Mouse (Mus musculus): Measurements from ENCODE around the gene Alg11. TPM values are rescaled to one million over a fixed set of nuclear protein-coding genes. Genes with fewer than 3 reads are reported as not detected.

Alg11 gene
- total RNA-seq, 2 experiments from 2014 or later, result 37.6 to 42.8 TPM

- DNase-seq, result no peak
Measured at GRCm38 (mm10) chr8:22079313-22080007, 18.9 kb downstream of the Alg11 start.

GRCm38 (mm10) chr8:22089226-22089625, 28.7 kb downstream of the Alg11 start:
- no peak for DNase-seq

DNA sequence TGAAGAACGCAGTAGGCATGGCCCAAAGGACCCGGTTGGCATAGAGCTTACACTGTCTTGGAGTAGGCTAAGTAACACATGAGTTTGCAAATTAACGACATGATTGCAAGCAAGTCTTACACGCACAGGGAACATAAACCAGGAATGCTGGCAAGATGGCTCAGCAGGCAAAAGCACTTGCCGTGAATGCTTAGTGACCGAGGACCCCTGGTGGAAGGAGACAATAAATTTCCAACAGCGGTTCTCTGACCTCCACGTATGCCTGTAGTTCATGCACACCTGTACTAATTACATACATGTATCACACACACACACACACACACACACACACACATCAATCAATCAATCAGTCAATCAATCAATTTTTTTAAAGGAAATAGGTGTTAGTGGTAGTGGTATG, 31.0 kb downstream of the Alg11 start:
- DNase-seq, result no peak

DNA sequence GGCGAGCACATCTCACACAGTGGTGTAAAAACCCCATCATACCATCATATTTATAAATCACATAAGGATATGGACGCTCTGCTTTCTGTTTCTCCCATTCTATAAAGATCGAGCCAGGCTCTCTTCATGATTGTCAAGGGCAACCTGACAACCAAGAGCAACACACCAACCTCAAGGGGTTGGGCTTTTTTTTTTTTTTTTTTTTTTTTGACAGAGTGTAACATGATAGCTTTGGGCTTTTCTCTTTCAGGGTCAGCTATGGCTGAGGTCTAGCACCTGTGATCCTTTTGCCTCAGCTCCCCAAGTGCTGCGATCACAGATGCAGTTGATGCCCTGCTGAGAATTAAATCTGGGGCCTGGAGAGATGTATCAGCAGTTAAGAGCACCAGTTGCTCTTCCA, 46.5 kb downstream of the Alg11 start:
- no peak for DNase-seq

Other genes starting within 250 kb of the Alg11 start
- not detected for gene Defb50, start 237.2 kb upstream of the Alg11 start, total RNA-seq (2021)
- not detected for gene Defb2, start 220.8 kb upstream of the Alg11 start, total RNA-seq (2021)
- not detected for gene Defb10, start 201.8 kb upstream of the Alg11 start, total RNA-seq (2021)
- gene Defb9, start 175.3 kb upstream of the Alg11 start, total RNA-seq (2021), result not detected
- gene Defb11, start 154.3 kb upstream of the Alg11 start, total RNA-seq (2021), result not detected
- gene Defb15, start 128.0 kb upstream of the Alg11 start, total RNA-seq (2021), result not detected
- not detected for gene Defb35, start 122.4 kb upstream of the Alg11 start, total RNA-seq (2021)
- not detected for gene Defb13, start 114.0 kb upstream of the Alg11 start, total RNA-seq (2021)
- not detected for gene Fam90a1a, start 102.0 kb upstream of the Alg11 start, total RNA-seq (2021)
- gene Ccdc70, start 90.9 kb upstream of the Alg11 start, total RNA-seq (2021), result not detected
- 1 to 10 TPM; 1.9 to 2.1 TPM for gene Atp7b, start 416 bp upstream of the Alg11 start, total RNA-seq (2021)
- under 1 TPM; 0.22 to 0.28 TPM for gene Nek5, start 64.3 kb downstream of the Alg11 start, total RNA-seq (2021)
- 1 to 10 TPM; 2.3 to 3.2 TPM for gene Nek3, start 105.7 kb downstream of the Alg11 start, total RNA-seq (2021)
- 1 to 10 TPM in 1 of 2 experiments, under 1 TPM in 1; 0.71 to 1.7 TPM for gene Ckap2, start 125.1 kb downstream of the Alg11 start, total RNA-seq (2021)
- gene Vps36, start 132.1 kb downstream of the Alg11 start, total RNA-seq (2021), result 10 to 100 TPM; 26.5 to 30.9 TPM
- gene Thsd1, start 166.6 kb downstream of the Alg11 start, total RNA-seq (2021), result 1 to 10 TPM; 3.3 to 3.4 TPM
- gene Tpte, start 222.7 kb downstream of the Alg11 start, total RNA-seq (2021), result not detected